Mouse (Mus musculus) heart, embryonic 16.5 days (tissue): ENCODE measurements around the gene Ttc7b. TPM values are rescaled to one million over a fixed set of nuclear protein-coding genes. Genes with fewer than 3 reads are reported as not detected.

Source experiments
- ATAC-seq: fragments of 200-750 bp; cut with Nextera tagmentation; replicated peaks from 2 replicates; pipeline ENCODE4 v1.8.0; 2017; ENCODE audit warnings: moderate number of reproducible peaks; ENCODE audit not compliant: insufficient read depth, low FRiP score; ENCODE audit errors: extremely low read depth
- H3K27ac ChIP-seq: fragments of 300-500 bp; sonication (generic); 2 replicates; pipeline ENCODE4 v1.5.1; 2014; ENCODE audit warnings: mild to moderate bottlenecking, low read length, control low read depth, moderate library complexity
- H3K27me3 ChIP-seq: fragments of 300-500 bp; sonication (generic); 2 replicates; pipeline ENCODE4 v1.6.1; 2014; ENCODE audit warnings: low read length, mixed read lengths; ENCODE audit not compliant: control insufficient read depth, insufficient read depth
- H3K36me3 ChIP-seq: fragments of 300-500 bp; sonication (generic); 2 replicates; pipeline ENCODE4 v1.6.1; 2014; ENCODE audit not compliant: control insufficient read depth, insufficient read depth
- H3K4me1 ChIP-seq: fragments of 300-500 bp; sonication (generic); 2 replicates; pipeline ENCODE4 v1.6.1; 2014; ENCODE audit warnings: low read length, mixed read lengths; ENCODE audit not compliant: control insufficient read depth, insufficient read depth
- H3K4me2 ChIP-seq: fragments of 300-500 bp; sonication (generic); 2 replicates; pipeline ENCODE4 v1.6.1; 2014; ENCODE audit warnings: low read depth, mild to moderate bottlenecking, control low read depth, low read length
- H3K4me3 ChIP-seq: fragments of 300-500 bp; sonication (generic); 2 replicates; pipeline ENCODE4 v1.5.1; 2014; ENCODE audit warnings: mild to moderate bottlenecking, control low read depth, low read length
- H3K9ac ChIP-seq: fragments of 300-500 bp; sonication (generic); 2 replicates; pipeline ENCODE4 v1.6.1; 2014; ENCODE audit warnings: low read length, control low read depth
- H3K9me3 ChIP-seq: fragments of 300-500 bp; sonication (generic); replicated peaks from 2 replicates; pipeline ENCODE4 v1.6.1; 2016; ENCODE audit warnings: low read length; ENCODE audit not compliant: control insufficient read depth
- WGBS: fragments of 180-500 bp; shearing (Covaris S2); extraction: QIAGEN DNeasy Blood & Tissue Kit; methylation state at CpG from one replicate; pipeline ENCODE4 v1.1.7; 2014; 5-methylcytosine and 5-hydroxymethylcytosine counted together
- polyA plus RNA-seq: library from polyadenylated mRNA; unstranded; fragments of >200 nt; fragmentation: Nextera tagmentation; extraction: Ambion mirVana; gene quantifications from 2 replicates; pipeline ENCODE4 v1.2.1, GENCODE M21; 2015

Gene Ttc7b
- polyA plus RNA-seq, 1 experiment from 2014 or later: 6.7 TPM

DNA sequence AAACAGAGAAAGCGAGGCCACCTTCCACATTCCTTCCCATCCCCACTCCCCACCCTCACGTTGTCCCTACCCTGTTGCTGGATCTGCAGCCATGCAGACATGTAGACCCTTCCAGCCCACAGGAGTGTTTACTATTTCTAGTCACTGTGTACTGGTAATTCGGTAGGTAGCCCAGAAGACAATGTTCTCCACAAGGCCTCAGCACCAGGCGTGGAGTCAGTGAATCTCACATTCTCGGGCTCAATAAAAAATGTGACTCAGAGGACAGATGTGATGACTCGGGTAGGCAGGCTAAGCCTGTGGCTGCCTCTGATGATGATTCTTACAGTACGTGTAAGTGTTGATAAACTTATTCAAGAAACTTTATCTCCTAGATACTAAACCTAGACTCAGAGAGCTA, 147.8 kb downstream of the Ttc7b start:
- H3K9me3 ChIP-seq: 0 out of 2 replicates have a peak, but pooled peaks cover 4% of the 10 kb centered on the region
- 72% methylated on average over 7 of the region's 7 CpGs for WGBS
- no peaks in the 10 kb centered on the region for H3K4me1 ChIP-seq
- H3K4me3 ChIP-seq: no peak overlapping the region
- no peak for ATAC-seq
- no peak overlapping the region for H3K4me2 ChIP-seq
- peaks cover 42% of the 10 kb centered on the region for H3K36me3 ChIP-seq
- H3K27ac ChIP-seq: no peak overlapping the region
- H3K27me3 ChIP-seq: no peaks in the 10 kb centered on the region
- no peak overlapping the region for H3K9ac ChIP-seq

DNA sequence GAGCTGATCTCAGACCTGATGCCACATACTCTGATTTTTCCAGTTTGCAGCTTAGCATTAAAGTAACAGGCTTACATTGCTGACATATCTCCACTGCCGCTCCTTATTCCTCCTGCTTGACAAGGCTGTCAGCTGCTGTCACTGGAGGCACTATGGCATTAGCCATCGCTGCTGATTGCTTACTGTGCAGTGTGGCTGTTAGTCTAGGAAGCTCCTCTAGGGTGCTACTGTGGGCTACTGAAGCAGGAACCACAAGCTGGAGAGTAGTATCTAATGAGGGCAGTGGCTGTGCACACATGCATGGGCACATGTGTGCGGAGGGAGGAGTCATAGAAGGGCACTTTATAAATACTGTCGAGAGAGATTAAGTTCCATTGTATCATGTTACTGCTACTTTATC, 148.6 kb downstream of the Ttc7b start:
- no peak overlapping the region for H3K4me3 ChIP-seq
- 0 out of 2 replicates have a peak, but pooled peaks cover 4% of the 10 kb centered on the region for H3K9me3 ChIP-seq
- H3K36me3 ChIP-seq: peaks cover 42% of the 10 kb centered on the region

DNA sequence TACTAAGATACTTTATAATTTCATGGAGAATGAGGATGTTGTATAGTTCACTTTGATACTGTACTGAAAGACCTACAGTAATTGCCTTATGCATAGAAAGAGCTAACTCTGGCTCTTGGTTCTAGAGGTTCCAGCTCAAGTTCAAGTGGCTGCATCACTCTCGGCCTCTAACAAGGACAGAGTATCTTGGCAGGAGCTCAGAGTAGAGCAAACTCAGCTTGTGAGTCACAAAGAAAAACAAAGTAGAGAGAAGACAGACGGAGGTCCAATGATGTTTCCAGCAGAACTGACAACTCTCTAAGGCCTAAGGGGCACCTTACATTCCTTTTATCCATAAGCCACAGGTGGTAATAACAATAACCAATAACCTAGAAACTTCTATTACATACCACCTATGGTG, 150.8 kb downstream of the Ttc7b start:
- Histone ChIP-seq H3K9ac (no peak overlapping the region), H3K27me3 (no peaks in the 10 kb centered on the region), H3K4me3 (no peak overlapping the region), H3K4me1 (no peaks in the 10 kb centered on the region), H3K27ac (no peak overlapping the region), H3K36me3 (peaks cover 31% of the 10 kb centered on the region), H3K4me2 (no peak overlapping the region), H3K9me3 (0 out of 2 replicates have a peak, but pooled peaks cover 4% of the 10 kb centered on the region)
- no peak for ATAC-seq
- WGBS: 81% methylated on average over 2 of the region's 2 CpGs

More for the DNA sequence above, 148.6 kb downstream of the Ttc7b start:
- no peak for ATAC-seq
- Histone ChIP-seq H3K4me2 (no peak overlapping the region), H3K9ac (no peak overlapping the region), H3K27me3 (no peaks in the 10 kb centered on the region), H3K27ac (no peak overlapping the region), H3K4me1 (no peaks in the 10 kb centered on the region)
- WGBS: 71% methylated on average over 4 of the region's 4 CpGs

- 44% methylated on average over 3 of the region's 3 CpGs for WGBS
- peaks cover 29% of the 10 kb centered on the region for H3K36me3 ChIP-seq
Measured at GRCm38 (mm10) chr12:100369220-100369619, 151.4 kb downstream of the Ttc7b start.

GRCm38 (mm10) chr12:100361330-100361729, 159.3 kb downstream of the Ttc7b start:
- ATAC-seq: no peak
- H3K27me3 ChIP-seq: no peaks in the 10 kb centered on the region
- H3K9me3 ChIP-seq: no peaks in the 10 kb centered on the region

More at GRCm38 (mm10) chr12:100369220-100369619, 151.4 kb downstream of the Ttc7b start:
- Histone ChIP-seq H3K4me3 (no peak overlapping the region), H3K27me3 (no peaks in the 10 kb centered on the region), H3K4me2 (no peak overlapping the region), H3K4me1 (no peaks in the 10 kb centered on the region), H3K9ac (no peak overlapping the region), H3K27ac (no peak overlapping the region), H3K9me3 (0 out of 2 replicates have a peak, but pooled peaks cover 4% of the 10 kb centered on the region)
- no peak for ATAC-seq

GRCm38 (mm10) chr12:100358040-100358620, 162.5 kb downstream of the Ttc7b start:
- Histone ChIP-seq H3K4me1 (no peaks in the 10 kb centered on the region), H3K9ac (no peak overlapping the region), H3K4me2 (no peak overlapping the region), H3K36me3 (no peaks in the 10 kb centered on the region), H3K27me3 (no peaks in the 10 kb centered on the region), H3K9me3 (no peaks in the 10 kb centered on the region), H3K27ac (no peak overlapping the region), H3K4me3 (no peak overlapping the region)
- no peak for ATAC-seq
- WGBS: 63% methylated on average over 6 of the region's 6 CpGs

More at GRCm38 (mm10) chr12:100361330-100361729, 159.3 kb downstream of the Ttc7b start:
- WGBS: 80% methylated on average over 12 of the region's 12 CpGs
- no peak overlapping the region for H3K27ac ChIP-seq
- H3K9ac ChIP-seq: no peak overlapping the region
- H3K4me3 ChIP-seq: no peak overlapping the region
- no peak overlapping the region for H3K4me2 ChIP-seq
- peaks cover 2% of the 10 kb centered on the region; the same call in 1 of the 2 replicates for H3K36me3 ChIP-seq
- no peaks in the 10 kb centered on the region for H3K4me1 ChIP-seq

DNA sequence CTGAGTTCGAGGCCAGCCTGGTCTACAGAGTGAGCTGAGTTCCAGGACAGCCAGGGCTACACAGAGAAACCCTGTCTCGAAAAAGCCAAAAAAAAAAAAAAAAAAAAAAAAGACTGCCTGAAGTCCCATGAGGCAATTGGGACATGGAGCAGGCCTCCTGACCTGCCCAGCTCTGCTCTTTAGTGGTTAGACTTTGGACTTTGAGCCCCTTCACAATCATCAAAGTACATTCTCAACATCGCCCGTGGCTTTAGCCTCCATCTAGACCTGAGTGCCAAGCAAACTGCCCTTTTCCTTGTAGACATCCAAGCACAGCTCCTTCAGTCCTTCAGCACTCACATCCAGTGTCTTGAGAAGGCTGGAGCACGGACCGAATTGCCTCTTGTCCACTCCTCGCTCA, 164.2 kb downstream of the Ttc7b start:
- Histone ChIP-seq H3K4me1 (no peaks in the 10 kb centered on the region), H3K9ac (no peak overlapping the region), H3K4me3 (no peak overlapping the region), H3K27ac (no peak overlapping the region), H3K27me3 (no peaks in the 10 kb centered on the region), H3K36me3 (no peaks in the 10 kb centered on the region), H3K4me2 (no peak overlapping the region), H3K9me3 (no peaks in the 10 kb centered on the region)
- no peak for ATAC-seq
- WGBS: 87% methylated on average over 7 of the region's 7 CpGs

- ATAC-seq: no peak
- Histone ChIP-seq H3K4me2 (no peak overlapping the region), H3K27me3 (no peaks in the 10 kb centered on the region), H3K9ac (no peak overlapping the region), H3K27ac (no peak overlapping the region), H3K36me3 (peaks cover 4% of the 10 kb centered on the region; the same call in 1 of the 2 replicates), H3K4me3 (no peak overlapping the region), H3K4me1 (no peaks in the 10 kb centered on the region), H3K9me3 (no peaks in the 10 kb centered on the region)
- 76% methylated on average over 5 of the region's 5 CpGs for WGBS
Measured at GRCm38 (mm10) chr12:100355565-100355964, 165.1 kb downstream of the Ttc7b start.

DNA sequence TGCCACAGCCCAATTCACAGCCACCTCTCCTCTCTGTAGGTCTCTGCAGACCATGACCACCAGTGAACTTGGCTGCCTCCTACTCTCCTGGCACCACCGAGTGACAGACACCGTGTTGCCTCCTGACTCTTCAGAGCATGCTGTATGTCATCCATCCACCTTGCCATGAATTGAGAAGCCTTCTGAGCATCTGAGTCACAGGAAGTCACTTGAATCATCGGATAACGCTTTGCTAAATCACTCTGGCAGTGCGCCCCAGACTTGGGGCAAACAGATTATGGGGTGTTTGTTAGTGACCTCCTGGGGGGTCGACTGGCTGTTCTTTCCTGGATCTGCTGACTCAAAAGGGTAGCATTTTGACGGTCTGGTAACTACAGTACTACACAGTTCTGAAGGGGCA, 166.7 kb downstream of the Ttc7b start:
- Histone ChIP-seq H3K27me3 (no peaks in the 10 kb centered on the region), H3K36me3 (peaks cover 4% of the 10 kb centered on the region; the same call in 1 of the 2 replicates), H3K9ac (no peak overlapping the region), H3K27ac (no peak overlapping the region), H3K9me3 (no peaks in the 10 kb centered on the region), H3K4me1 (no peaks in the 10 kb centered on the region), H3K4me3 (no peak overlapping the region), H3K4me2 (no peak overlapping the region)
- WGBS: 59% methylated on average over 7 of the region's 7 CpGs
- ATAC-seq: no peak
